Mouse (Mus musculus) frontal cortex, postnatal 36 days (tissue): ENCODE measurements around the gene Nog.

Experiments
- DNase-seq, 2 experiments: peaks; one replicate each; pipeline ENCODE4 v3.0.0; 2022; ENCODE audit warnings: low spot score in 2 of 2

Gene Nog

DNA sequence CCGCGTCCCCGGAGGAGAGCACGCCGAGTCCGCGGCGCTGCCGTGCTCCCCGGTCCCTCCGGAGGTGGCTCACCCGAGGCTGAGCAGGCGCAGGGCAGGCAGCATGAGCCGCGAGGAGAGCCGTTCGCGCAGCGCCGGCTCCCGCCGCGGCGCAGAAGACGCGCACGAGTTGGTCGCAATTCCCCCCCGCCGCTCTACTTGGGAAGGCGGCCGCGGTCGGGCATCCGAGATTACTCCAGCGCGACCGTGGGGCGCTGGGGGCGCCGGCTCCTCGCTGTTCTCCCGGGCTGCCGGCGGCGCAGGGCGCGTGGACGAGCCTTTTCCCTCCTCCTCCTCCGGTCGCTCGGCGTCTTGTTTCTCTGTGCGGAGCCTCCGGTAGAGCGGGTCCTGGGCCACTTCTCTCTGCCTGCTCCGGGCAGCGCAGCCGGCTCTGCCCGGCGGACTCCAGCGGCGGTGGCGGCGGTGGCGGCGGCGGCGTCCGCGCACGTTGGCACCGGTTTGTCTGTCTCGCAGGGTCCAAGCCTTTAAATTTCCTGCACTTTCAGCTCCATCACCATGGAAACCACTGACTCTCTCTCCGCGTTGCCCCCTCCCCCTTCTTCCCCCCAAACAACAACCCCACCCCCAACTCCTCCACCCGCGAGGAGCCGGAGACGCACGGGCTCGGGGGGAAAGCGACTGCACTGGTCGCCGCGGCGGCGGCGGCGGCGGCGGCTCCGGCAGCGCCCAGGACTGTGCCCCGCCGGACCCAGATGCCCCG, at the start of gene Nog:
Gene Nog (minus strand): TSS at position 277 of the 760 bp plus-strand sequence.
- DNase-seq, result peak; percentile 65 to 69

DNA sequence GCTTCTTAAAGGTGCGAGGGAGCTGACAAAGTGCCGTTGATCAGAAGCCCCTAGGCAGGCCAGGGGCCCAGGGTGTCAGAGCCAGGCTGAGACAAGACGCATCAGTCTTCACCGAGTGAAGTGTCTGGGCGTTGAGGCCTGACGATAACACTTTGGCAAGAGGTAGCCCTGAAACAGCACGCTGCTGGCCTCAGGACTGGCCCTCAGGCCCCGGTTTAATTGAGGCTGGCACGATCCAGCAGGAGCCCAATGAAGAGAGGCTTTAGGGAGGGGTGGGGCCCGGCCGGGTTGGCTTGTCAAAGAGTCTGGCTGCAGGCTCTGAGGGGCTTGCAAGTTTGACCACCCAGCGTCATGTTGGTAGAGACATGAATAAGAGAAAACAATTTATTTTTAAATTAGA, 38.1 kb upstream of the Nog start:
- no peak for DNase-seq

DNA sequence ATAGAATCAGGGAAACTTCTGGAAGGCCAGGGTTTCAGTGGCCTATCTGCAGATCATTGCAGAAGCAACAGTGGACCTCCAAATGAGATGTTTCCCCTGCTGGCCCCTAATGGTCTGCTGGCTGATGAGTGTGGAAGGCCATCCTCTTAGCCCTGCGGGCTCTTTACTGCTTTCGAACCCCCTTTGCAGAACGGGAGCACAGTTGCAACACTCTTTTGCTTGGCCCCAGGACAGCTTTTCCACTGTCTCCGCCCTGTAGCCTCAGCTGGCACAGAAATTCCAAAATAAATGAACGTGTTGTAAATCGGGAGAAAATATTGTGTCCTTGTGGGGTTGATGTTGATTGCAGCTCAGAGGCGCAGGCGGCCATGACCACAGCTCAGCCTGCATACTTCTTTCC, 37.7 kb upstream of the Nog start:
- no peak for DNase-seq

DNA sequence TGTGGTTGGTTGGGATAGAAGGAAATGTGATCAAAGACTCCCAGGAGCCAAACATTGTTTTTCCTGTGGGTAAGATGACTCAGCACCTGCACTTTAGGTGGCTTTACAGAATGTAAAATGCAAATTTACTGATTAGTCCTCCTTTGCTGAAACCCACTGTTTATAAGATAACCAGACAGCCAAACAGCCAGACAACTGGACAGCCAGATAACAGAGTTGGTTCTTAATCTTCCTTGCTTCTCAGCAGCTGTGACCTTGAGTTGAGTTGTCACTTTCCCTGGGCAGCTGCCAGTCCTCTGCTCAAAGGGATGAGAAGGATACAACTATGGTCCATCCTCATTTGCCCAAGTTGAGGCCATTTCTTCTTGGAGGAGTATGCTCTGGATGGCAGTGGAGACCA, 35.8 kb upstream of the Nog start:
- no peak for DNase-seq

DNA sequence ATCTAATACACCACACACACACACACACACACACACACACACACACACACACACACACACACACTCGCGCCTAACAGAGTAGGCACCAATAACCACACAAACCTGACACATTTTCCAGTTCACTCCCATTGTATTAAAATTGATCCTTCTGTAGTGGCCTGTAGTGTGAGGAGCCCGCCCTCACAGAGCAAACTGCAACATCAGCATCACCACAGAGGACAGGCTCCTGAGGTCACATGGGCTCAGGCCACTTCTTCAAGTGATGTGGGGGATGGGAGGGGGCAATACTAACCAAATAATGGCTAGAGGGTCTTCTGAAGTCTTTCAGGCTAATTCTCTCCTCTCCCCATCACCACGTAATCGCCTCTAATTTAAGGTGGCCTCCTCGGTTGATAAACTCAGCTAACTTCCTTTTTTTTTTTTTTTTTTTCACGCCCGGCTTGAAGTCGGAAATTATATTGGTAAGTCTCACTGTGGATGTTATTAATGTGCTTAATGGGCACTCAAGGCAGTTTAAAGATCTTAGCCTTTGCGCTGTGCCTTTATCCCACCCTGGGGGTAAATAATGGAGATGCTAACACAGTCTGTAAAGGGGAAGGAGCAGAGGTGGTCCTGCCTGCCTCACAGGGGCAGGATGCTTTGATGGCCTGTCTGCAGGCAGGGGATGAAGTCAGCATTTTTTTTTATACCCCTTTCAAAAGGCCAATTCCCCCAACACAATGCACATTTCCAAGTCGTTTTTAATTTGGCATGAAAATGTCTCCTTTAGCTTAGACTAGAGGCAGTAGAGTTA, 25.2 kb upstream of the Nog start:
- no peak for DNase-seq

DNA sequence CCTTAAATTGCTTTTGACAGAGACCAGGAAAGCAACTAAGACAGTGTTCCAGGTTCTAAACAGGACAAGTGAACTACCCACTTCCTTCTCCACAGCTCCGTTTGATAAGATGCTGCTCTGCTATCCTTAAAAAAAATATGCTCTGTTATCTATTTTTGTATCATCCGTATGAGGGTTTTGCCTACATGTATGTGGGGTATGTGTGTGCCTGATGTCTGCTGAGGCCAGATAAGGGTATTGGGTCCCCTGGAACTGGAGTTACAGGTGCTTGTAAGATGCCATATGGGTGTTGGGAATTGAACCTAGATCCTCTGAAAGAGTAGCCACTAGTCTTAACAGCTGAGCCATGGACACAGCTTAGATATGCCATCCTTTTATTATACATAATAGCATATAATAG, 19.6 kb upstream of the Nog start:
- no peak for DNase-seq

DNA sequence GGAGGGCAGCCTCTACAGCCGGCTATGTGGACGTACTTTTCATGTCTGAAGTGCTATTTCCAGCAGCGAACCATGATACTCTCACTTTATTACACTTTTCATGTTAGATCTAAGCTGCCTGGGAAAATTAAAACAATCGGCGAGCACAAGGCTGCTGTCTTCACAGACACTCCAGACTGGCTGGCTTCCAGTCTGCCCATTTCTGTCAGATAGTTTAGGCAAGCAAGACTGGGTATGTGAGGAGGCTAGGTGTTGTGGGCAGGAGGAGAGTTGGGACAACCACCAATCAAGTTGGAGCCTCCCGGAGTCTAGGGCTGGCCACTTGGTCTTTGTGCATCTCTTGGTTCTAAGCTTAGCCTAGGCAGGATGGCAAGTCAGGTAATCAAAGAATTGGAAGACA, 17.5 kb upstream of the Nog start:
- DNase-seq, result no peak

DNA sequence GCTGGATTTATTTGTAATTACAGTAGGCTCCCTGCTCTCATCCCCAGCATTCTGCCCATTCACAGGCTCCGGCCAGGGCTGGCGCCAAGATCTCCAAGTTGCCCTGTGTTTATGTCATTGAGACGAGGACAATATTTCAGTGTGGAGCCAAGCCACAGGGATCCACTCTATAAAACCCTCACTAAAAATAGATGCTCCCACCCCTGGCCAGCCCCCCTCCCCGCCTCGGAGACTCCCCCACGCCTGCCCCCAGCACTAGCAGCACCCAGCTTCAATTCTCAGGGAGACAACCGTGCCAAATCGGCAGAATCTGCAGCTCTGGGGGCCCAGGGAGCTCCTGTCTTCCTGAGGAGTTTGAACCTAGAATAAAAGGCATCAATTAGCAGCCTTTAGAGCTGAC, 16.2 kb upstream of the Nog start:
- no peak for DNase-seq

DNA sequence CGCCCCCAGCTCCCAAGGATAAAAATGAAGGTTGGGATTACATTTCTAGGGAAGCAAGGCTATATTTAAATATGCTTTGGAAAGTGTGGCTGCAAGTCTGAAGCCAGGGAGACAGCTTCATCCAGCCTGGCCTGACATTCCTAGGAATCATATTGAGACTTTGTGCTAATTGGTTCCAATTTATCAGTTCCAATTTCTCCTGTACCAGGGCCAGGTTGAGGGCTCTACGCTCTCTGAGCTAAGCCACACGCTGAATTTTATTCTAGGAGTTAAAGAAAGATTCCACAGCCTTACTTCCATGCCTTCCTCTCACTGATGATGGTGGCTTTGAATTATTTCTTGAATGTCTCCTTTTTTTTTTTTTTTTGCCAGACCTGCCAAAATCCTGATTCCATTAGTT, 15.6 kb upstream of the Nog start:
- no peak for DNase-seq

DNA sequence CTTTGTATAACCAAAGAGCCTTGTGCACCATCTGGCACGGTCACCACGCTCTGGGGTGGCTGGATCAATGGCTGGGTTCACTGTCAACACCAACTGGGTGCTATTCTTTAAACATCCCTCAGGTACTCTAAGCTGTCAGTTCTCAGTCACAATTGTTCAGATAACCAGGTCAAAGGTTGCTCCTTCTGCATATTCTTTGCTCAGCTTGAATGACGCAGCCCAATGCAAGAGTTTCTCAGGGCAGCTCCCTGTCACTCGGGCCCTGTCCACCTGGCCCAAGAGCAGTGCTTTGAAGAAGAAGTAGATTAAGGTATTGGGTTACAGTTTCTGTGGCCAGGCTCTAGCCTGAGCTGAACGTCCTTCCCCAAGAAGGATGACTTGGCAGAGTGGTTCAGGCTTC, 12.2 kb upstream of the Nog start:
- no peak for DNase-seq

DNA sequence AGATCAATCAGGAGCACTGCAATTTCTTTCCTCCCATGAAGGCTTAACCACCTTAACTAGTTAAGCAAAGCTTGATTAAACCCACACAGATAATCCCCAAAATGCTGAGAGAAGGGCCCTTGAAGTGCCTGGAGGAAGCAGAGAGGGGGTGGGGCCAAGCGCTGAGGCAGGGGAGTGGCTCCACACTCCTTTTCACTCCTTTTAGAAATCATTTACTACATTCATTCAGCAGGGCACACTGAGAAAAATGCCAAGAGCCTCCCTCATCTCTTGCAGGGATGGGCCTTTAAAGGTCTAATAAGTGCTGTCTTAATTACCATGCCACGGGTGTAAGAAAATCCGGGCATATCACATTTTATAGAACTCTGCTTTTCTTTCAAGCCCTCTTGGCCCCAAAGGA, 10.2 kb upstream of the Nog start:
- DNase-seq, result no peak

DNA sequence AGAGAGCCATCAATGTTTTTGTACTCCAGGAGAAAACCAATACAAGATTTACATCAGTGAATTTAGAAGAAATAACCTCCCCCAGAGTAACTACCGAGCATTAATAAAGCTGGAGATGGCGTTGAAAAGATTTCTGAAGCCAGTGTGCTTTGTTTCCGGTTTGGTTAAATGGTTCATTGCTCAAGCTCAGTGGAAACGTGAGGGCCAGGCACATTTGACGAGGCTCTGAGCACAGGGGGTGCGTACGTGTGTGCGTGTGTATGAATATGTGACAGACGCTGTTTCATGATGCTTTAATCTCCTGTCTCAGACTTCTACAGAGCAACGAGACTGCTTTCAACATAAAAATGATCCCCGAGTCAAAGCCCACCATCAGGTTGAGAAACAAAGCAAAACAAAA, 8.1 kb upstream of the Nog start:
- no peak for DNase-seq

DNA sequence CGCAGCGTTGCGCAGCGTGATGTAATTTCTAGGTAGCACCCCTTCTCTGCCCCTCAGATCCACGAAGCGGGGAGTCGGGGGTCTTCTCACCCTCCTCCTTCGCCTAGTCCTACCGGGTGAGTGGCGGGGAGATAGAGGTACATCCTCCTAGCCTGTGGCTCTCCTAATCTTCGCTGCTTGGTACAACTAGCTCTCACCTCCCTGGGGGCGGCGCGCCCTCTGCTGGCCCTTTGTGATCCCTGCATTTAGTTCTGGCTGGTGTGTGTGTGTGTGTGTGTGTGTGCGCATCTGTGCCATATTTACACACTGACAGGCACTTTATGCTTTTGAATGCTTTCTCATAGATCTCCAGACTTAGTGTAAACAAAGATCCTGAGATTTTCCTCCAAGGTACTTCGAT, 1.3 kb upstream of the Nog start:
- peak; percentile 86 to 88 for DNase-seq

DNA sequence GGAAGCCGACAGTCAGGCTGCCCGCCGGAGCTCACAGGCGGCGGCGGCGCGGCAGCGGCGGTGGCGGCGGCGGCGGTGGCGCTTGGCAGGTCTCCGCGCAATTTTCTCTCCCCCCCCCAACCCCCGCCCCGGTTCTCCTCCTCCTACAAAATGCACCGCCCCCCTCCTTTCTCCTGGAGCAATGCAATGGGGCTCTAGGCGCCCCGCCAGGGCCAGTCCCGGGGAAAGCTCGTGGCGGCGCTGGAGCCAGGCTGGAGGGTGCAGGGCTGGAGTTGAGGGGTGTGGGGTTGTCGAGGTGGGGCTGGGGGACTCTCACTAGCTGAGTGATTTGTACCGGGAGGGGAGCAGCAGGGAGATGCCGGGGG, 666 bp upstream of the Nog start:
- peak; percentile 61 to 64 for DNase-seq

DNA sequence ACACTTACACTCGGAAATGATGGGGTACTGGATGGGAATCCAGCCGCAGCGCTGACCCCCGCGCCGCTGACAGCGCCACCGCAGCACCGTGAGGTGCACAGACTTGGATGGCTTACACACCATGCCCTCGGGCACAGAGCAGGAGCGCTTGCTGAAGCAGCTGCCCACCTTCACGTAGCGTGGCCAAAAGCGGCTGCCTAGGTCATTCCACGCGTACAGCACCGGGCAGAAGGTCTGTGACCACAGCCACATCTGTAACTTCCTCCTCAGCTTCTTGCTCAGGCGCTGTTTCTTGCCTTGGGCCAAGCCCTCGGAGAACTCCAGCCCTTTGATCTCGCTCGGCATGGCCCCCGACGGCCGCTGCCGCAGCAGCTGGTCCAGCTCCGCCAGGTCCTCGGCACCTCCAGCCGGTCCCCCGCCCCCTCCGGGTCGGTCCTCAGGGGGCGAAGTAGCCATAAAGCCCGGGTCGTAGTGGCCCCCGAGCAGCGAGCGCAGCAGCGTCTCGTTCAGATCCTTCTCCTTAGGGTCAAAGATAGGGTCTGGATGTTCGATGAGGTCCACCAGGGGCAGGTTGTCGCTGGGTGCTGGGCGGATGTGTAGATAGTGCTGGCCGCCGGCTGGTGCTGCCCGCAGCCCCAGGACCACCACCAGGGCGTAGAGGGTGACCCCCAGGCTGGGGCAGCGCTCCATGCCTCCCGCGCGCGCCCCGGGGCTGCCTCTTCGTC, 639 bp downstream of the Nog start:
- peak; percentile 12 to 25 for DNase-seq

DNA sequence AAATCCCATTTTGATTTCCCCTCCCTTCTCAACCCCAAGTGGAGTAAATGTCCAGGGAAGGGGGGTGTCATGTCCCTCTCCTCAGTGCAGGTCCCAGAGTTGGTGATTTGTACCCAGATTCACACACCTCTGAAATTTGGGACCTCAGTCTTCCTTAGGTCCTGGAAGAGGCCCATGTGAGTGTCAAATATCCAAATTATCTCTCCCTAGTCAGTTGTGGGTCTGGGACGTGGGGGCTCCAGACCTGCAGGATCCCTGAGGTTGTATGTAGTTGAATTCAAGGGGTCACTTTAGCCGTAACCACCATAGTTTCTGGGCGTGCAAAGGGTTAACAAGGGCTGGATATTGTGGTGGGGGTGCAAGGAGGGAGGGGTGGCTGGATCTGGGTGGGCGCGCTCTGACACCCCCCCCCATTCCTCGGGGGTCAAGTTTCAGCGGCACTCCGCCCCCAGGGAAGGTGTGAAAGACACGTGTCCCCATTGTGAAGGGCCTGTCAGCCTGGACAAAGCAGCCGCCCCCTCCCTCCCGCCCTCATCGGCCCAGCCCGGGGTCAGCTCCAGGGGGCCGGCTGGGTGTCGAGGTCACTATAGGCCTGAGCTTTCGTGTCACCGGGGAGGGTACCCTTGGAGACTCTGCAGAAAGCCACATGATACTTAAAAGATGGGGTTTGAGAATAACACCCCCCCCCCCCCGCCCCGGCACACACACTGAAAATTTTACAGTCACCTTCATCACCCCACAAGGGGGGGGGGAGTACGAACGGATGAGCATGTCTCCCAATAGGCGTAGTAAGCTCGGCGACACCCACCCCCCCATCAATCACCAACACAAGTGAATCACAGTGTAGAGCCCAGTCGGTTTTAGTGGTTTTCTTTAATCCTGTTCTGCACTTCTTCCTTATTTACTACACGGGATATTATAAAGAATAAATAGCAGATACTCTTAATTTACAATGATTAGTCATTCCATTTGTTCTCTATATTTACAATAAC, 2.1 kb downstream of the Nog start:
- no peak for DNase-seq

DNA sequence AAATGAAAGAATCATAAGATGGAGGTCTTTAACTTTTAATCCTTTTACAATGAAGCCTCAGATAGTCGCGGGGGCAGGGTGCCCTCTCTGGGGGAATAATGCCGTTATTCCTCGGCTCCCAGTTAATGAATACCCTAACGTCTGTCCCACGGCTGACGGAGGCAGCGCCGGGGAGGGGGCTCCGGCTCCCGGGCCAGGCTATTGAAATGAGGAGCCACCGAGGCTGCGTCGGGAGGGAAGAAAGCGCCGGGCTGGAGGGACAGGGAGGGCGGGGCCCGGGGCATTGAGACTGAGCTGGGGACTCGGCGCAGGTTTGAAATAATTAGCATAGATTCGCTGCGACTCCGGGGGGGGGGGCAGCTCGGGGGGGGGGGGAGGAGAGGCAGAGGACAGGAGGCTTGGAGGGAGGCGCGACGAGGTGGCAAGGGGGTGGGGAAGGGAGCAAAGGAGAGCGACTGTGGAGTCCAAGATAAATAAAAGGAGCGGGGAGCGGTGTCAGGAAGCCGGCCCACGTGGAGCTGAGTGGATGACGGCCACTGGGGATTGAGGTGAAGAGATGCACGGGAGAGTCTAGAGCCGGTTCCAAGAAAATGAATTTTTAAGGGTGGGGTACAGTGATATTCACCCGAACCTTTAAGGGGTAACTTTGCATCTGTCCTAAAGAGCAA, 2.9 kb downstream of the Nog start:
- peak in 1 of 2 experiments; percentile 14 for DNase-seq

DNA sequence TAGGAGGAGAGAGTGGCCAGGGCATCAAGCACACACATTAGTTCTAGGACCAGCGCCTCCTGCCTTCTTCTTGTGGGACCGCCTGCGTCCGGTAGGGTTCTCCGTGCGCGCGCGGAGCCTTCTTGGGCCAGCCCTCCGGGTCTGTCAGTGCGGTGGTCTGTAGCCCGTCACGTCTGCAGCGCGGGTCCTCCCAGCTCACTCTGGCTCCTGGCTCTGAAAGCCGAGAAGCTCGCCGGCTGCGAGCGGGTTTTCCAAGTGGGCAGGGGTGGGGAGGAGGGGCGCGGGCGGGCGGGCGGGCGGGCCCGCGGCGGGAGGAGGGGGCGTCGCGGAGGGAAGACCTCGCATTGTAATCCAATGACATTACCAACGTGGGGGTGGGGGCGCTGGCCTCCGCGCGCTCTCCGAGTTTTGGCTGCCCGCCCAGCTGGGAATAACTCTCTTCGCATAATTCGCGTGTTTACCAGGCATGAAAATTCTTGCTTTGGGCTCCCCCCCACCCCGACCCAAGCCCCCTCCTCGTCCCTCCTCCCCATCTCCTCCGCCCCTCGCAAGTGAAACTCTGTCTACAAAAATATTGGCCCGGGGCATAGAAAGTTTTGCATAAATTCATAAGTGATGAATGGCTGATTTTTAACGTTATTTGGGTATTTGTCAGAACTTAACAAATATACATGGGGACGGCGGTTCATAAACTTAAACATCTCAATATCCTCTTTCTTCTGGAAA, 3.7 kb downstream of the Nog start:
- DNase-seq, result peak in 1 of 2 experiments; percentile 7

DNA sequence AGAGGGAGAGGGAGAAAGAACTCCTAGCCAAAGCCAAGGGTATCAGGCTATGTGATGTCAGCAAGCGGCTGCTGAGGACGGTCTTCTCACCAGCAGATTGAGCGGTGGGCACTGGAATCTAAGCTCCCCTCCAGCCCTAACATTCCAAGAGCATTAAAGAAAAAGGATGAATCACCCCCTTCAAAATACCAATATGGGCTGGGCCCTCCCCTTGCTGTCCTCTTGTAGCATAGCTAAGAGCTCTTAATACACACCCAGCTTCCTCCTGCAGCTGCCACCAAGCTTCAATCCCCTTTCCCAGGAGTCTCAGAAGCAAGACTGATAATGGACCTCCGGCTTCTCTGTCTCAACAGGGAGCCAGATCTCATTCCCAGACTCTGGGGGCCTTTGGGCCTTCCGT, 4.6 kb downstream of the Nog start:
- DNase-seq, result no peak

DNA sequence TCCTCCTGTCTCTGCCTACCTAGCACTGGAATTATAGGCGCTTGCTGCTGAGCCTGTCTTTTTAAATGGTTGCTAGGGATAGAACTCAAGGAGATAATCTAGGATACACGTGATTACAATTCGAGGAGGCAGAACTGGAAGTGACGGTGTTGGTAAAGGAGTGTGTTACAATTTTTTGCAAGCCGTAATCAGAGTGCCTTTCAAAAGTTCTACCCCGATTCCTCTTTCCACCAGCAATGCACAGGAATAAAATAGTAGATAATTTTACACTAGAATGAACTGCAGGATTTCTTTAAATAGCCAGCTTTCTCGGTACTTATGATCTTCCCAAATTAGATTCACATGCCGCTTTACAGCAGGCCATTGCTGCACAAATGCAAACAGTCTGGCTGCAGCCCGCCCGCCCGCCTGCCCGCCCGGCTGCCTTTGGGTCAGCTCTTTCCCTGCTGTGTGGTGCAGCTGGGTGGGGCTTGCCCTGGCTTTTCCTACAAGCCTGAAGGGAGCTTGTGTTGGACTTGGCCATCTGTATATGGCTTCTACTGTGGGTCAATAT, 32.2 kb downstream of the Nog start:
- peak in 1 of 2 experiments; percentile 18 for DNase-seq
